Mouse (Mus musculus) ovary, postnatal 36 days (tissue): ENCODE measurements around the gene Pole2.
"Not testable (repeated sequence)": the region's sequence is repeated elsewhere in the genome, so short reads cannot be mapped to it uniquely, and the experiment has no call there.

Experiments used
- DNase-seq: peaks from one replicate; pipeline ENCODE4 v3.0.0; 2022; ENCODE audit warnings: low spot score, mixed read lengths

Pole2 gene

DNA sequence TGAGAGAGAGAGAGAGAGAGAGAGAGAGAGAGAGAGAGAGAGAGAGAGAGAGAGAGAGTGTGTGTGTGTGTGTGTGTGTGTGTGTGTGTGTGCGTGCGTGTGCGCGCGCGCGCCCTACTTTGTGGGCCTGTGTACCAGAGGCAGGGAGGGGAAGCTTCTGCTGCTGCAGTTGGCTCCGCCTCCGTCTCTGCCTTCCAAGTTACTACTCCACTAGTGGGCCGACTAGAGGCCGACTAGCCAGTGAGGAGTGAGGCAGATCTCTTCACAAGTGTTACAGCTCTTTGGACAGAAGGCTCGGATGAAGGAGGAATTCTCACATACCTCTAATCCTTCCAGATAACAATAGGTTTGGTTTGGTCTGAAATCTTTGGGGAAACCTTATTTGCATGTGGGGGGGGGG, 48.6 kb downstream of the Pole2 start:
- no peak for DNase-seq

DNA sequence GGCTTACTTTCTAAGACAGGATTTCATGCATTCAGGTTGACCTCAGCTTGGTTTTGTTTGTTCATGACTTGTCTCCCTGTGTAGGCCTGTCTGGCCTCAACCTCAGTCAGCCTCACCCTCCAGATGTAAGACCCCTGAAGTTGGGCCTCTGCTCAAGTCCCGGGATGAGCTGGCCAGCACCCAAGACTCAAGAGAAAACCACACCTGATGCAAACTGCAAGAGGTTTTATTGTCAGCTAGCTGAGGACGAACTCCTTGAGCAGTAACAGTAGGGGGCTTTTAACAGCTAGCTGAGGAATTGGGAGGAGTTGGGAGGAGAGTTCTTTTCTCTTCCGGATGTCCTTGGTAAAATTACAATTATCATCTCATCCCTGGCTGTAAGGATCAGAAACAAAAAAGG, 50.5 kb downstream of the Pole2 start:
- no peak for DNase-seq

DNA sequence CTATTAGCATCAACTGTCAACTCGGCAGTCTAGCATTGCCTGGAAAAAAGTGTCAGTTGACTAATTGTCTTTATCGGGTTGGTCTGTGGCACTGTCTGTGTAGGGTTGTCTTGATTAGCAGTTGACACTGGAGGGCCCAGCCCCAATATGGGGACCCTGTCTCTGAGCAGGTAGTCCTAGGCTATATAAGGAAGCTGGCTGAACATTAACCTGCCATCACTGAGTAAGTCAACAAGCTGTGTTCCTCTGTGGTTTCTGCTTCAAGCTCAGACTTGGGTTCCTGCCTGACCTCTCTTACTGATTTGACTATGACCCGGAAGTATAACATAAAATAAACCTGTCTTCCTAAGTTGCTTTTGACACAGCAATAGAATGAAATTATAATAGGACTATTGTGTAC, 52.0 kb downstream of the Pole2 start:
- no peak for DNase-seq

DNA sequence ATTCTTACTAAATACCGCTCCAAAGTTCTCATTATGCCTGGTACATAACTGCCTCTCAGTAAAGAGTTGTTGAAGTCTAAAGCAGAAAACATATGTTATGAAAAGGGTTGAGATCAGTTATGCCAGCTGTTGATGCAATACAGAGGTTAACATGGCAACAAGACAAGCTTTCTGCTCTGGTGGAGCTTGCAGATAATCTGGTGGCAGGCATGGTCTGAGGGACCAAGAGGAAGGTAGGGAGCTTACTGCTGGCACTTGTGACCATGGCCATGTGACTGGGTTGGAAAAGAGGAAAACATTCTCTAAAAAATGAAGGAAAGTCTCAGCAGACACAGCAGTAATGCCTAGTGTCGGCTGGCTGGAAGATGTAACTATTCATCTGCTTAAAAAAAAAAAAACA, 56.7 kb downstream of the Pole2 start:
- DNase-seq: no peak

DNA sequence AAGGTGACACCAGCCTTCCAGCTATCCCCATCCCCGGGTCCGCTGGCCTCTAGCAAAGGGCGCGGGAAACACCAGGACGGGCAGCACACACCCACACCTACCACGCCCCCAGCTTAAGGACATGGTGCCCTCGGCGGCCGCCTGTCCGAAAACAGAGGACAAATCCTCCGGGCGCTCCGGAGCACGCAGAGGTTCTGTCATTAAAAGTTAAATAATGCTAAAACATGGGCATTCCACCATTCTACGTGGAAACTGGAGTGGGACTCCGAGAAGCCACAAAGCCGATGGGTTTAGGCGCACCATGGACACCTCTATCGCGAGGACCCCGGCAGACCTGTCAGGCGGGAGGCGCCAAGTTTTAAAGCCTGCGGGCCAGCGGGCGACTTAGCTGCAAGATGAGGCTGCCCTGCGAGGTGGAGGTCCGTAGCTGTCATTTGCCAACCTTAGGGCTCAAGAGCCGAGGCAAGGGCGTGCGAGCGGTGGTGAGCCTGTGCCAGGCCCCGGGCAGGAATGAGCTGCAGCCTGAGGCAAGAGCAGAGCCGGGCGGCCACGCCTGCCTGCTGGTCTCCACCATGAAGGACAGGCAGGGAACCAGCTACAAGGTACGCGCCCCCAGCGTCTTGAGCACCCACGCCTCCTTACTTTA, 59.4 kb downstream of the Pole2 start, which contains the start of gene Lrr1:
Gene Lrr1, plus strand, starts transcription at position 354 of the 646 bp plus-strand sequence.
- peak; percentile 84 for DNase-seq

DNA sequence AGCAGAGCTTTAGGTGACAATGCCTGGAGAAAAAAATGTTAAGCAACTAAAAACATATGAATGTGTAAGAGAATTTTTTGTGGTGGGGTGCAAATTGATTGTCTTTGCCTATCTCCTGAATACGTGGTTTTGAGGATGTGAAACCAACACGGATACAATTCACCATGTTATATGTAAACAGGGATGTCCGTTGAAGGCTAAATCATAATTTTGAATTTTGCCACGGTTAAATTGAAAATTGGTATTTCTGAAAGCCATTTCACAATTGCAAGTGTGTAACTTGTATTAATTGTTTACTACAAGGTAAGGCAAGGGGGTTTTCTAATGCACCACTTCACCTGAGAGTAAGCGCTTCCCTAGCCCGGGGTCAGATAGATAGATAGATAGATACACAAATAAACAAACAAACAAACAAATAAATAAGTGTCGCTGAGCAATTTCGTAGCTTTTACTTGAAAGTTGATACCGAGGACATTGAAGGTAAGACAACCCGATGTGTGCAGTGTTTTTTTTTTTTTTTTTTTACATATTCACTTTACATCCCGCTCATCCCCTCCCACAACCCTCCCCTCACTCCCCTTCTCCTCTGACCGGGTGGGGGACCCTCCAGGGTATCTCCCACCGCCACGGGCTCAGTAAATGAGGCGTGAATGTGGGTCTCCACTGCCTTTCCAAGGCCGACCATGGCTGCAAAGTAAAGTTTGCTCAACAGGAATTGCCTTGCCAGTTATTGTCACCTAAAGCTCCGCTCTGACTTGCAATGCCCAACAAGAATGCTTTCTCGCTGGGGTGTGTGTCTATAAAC, 60.1 kb downstream of the Pole2 start:
- DNase-seq: no peak

DNA sequence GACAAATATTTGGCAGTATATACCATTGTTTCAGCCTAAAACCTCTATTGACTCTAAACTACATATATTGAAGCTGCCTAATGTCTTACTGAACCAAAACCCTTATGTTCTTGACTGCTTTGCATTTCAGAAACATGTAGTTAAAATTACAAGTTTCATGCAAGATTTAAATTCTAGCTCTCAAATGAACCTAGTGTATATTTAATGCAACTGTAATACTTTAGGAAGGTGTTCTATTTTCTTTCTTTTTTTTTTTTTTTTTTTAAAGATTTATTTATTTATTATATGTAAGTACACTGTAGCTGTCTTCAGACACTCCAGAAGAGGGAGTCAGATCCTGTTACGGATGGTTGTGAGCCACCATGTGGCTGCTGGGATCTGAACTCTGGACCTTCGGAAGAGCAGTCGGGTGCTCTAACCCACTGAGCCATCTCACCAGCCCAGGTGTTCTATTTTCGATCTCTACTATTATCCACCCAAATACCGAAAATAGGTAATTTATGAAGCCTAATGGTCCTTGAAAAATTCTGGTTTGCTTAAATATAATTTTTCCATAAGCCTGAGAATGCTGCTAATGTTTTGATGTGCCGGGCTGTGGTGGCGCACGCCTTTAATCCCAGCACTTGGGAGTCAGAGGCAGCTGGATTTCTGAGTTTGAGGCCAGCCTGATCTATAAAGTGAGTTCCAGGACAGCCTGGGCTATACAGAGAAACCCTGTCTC, 61.0 kb downstream of the Pole2 start:
- not testable (repeated sequence) for DNase-seq

DNA sequence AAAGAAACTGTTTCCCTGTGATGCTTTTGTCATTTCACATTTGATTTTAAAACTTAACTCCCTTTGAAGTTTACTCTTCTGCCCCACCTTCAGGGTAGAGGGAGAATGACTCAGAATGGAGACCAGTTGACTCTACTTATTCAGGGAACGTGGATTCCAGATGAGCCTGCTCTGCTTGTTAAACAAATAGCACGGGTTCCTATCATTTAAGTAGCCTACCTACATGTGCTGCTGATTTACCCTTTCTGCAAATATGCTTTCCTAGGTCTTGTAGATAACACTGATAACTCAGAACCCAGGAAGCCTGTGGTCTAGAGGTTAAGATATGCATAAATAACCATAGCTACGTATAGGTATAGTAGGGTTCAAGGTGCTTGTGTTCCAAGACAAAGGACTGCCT, 63.1 kb downstream of the Pole2 start:
- no peak for DNase-seq

DNA sequence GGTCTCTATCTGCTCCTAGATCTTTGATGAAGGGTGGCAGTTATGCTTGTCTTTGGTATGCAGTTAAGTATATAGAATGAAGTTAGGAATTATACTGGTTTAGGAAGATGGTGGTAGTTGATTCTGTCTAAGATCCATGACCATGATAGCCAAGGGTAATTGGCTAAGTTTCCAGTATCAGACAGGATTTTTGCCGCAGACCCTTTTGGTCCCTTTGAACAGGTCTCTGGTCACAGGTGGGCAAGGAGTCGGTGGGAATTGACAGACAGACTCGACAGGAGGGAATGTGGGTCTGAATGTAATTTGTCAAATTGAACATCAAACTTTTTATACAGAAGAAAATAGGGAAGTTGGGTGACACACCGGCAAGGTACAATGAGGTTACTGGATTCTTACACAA, 64.4 kb downstream of the Pole2 start:
- DNase-seq: not testable (repeated sequence)

DNA sequence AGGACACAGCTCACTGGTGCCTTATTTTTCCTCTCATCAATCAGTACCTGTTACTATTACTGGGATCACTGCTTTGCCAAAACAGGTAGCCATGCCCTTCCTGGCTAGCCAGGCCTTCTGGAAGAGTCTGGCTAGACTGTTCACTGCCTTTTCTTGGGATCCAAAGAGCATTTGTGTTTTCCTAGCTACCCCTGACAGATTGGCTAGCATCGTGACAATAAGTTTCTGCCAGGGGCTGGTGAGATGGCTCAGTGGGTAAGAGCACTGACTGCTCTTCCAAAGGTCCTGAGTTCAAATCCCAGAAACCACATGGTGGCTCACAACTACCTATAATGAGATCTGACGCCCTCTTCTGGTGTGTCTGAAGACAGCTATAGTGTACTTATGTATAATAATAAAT, 67.3 kb downstream of the Pole2 start:
- not testable (repeated sequence) for DNase-seq

DNA sequence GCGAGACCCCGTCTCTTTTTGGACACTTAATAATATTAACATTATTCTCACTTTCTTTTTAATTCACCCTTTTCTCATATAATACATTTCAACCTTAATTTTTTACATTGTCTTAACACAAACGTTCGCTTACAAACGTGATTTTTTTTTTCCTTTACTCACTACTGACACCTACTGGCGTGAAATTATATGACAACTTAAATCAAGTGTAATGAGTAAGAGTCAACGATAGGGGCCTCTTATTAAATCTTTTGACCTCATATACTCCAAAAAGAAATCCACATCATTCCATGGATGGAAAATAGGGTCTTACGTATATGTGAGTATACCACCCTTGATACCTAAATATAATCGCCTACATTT, 68.4 kb downstream of the Pole2 start:
- DNase-seq: no peak

DNA sequence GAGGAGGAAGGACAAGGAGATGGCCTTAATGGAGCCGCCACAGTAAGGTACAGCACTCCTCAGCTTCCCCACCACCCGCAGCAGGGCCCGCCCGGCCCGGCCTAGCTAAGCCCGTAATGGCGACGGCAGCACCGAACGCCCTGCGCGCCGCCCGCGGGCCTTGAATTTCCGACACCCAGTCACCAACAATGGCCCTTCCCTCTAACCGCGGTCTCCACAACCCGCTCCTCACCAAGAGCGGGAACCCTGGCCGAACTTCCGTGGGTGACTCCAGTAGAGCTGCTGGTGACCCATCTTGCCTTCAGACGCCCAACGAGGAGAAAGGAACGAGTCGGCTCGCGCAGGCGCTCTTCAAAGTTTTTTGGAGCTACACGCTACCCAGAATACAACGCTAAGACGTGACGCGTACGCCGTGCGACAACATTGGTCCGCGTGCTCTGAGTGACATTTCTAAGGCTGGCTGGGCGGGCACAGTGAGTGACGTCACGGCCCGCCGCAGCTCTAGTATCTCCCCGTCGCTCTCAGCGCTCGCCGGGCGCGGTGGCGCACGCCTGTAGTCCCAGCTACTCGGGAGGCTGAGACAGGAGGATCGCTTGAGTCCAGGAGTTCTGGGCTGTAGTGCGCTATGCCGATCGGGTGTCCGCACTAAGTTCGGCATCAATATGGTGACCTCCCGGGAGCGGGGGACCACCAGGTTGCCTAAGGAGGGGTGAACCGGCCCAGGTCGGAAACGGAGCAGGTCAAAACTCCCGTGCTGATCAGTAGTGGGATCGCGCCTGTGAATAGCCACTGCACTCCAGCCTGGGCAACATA, 69.0 kb downstream of the Pole2 start, which contains the start of gene Rps29:
Gene Rps29, minus strand, starts transcription at position 422 of the 813 bp plus-strand sequence.
- peak; percentile 96 for DNase-seq

DNA sequence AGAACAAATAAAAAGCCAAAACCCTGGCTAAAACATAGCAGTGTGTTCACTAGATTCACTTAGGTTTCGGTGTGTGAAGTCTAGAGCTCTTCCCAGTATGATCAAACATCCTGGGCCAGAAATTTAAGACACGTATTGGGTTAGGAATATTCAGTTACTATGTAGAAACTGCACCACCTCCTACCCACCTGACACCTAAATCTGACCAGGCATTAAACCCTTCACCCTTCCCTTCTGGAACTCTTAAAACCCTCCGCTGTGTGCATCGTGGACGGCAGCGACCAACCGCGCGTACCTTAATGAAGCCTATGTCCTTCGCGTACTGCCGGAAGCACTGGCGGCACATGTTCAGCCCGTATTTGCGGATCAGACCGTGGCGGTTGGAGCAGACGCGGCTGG, 69.6 kb downstream of the Pole2 start:
- DNase-seq: no peak

DNA sequence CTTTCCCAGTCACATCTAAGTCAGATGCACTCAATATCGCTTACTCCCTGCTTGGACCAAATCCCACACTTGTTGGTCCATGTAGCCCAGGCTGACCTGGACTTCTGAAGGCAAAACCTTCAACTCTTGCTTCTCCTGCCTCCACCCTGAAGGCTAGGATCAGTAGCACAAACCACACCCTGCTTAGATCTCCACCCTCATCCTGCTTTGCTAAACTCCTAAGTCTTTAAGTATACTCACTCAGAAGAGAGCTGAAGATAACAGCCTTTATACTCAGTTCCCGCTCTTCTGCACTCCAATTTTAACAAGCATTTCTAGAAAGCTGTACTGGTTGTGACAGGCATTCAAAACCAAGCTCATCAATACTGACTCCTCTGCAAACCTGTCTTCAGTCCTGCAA, 70.9 kb downstream of the Pole2 start:
- no peak for DNase-seq

DNA sequence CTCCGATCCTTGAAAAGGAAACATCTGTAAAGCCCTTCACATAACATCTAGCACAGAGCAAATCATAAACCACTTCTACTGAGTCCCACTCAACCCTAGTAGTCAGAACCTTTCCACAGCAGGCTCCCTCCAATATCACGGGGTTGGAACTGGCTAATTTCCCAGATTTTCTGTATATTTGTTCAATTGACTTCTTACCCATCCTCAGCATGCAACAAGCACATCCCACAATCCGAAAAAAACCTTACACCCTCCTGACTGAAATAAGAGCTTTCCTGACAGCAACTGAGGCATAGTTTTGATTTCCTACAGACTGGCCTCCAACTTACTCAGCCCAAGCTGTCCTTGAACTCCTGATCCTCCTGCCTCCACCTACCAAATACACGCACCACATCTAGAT, 71.6 kb downstream of the Pole2 start:
- DNase-seq: no peak

DNA sequence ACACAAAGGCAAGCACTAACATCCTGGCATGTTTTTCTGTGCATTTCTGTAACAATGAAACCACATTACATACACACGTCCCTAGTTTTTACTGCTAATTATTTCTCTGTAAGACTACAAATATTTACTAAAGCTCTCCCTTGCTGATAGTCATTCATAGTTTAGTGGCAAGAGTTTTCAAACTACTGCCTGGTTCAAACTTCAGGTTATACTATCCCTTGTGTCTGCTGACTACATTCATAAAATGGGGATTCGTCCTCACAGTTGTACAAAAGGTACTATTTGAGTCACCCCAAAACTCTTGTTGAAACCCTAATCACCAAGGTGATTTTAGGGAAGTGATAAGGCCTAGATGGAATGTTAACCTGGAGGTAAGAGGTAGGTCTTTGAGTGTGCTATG, 72.1 kb downstream of the Pole2 start:
- DNase-seq: no peak
